In genomic region chr19:27167601-27168319, GRCm38 (mm10) we compare ENCODE assay signal across 21 mouse cellular contexts. TPM values are rescaled to one million over a fixed set of nuclear protein-coding genes. Genes with fewer than 3 reads are reported as not detected.
DNase-seq lines count a peak whose midpoint lies in the region; ATAC-seq and TF ChIP-seq lines count a peak whose summit lies in the region.
"Had no signal": no experiment of that assay in that cellular context is flagged by ENCODE, and none has a peak within 500 bp of the region (broad histone marks: within the 10 kb centered on the region; RNA-seq: fewer than 3 reads in every experiment).

No protein-coding gene starts in this region.

- no peak for TF ChIP-seq CTCF in Patski (IDR thresholded peaks at IDR 0.05)

- CTCF ChIA-PET in Patski (lab: Charles Lee), result interaction anchor here (1.0 kb wide), 1 partner anchor 13 kb away, joined by 3 read pairs; no protein-coding TSS in a partner anchor

- H3K9me3 ChIP-seq in limb, embryonic 14.5 days (ENCODE audit: control insufficient read depth, low read length), result no peaks in the 10 kb centered on the region
- H3K9me3 ChIP-seq in limb, embryonic 10.5 days (replicated peaks), result no peaks in the 10 kb centered on the region
- H3K9me3 ChIP-seq: forebrain, embryonic 15.5 days; hindbrain, embryonic 15.5 days; liver, embryonic 12.5 days; stomach, embryonic 15.5 days had no signal

- intact Hi-C loops in heart, postnatal 10 days (cut with DNase I), result no loop called here

- WGBS in limb, embryonic 14.5 days, result 49% methylated on average over 5 of the region's 5 CpGs
- 79% methylated on average over 5 of the region's 5 CpGs for WGBS in limb, embryonic 10.5 days

- no peaks in the 10 kb centered on the region for H3K27me3 ChIP-seq in limb, embryonic 14.5 days (ENCODE audit: control insufficient read depth, insufficient read depth, low read length)
- no peaks in the 10 kb centered on the region for H3K27me3 ChIP-seq in limb, embryonic 10.5 days (ENCODE audit: low read depth, poor library complexity, severe bottlenecking)
- H3K27me3 ChIP-seq in Patski, result no peaks in the 10 kb centered on the region
- H3K27me3 ChIP-seq: forebrain, embryonic 15.5 days; hindbrain, embryonic 15.5 days; liver, embryonic 12.5 days; stomach, embryonic 15.5 days had no signal

- ATAC-seq in limb, embryonic 14.5 days (ENCODE audit: low FRiP score, low read depth), result no peak
- ATAC-seq in Patski, result peak; percentile 94
- ATAC-seq: CD4-positive, CD25-positive, alpha-beta regulatory T cell, adult 4 months; forebrain, embryonic 15.5 days; intestine, embryonic 16.5 days; liver, embryonic 12.5 days; midbrain, embryonic 16.5 days had no signal

- POLR2A ChIA-PET in Patski (lab: Charles Lee), result no interaction called here

- in situ Hi-C loops in Patski (cut with MboI; ENCODE audit: low pct_unique_long_range_greater_than_20kb), result no loop called here

- H3K9ac ChIP-seq in limb, embryonic 14.5 days (ENCODE audit: low read depth, low read length, severe bottlenecking), result no peak overlapping the region
- H3K9ac ChIP-seq: forebrain, embryonic 15.5 days; hindbrain, embryonic 15.5 days; liver, embryonic 12.5 days; stomach, embryonic 15.5 days had no signal

- no peak for TF ChIP-seq POLR2A in limb, embryonic 14.5 days (IDR thresholded peaks at IDR 0.05; ENCODE audit: borderline replicate concordance, extremely low read depth, insufficient read depth, insufficient read length)

- no peak overlapping the region for H3K4me2 ChIP-seq in limb, embryonic 14.5 days (replicated peaks; ENCODE audit: low read depth, low read length, severe bottlenecking)
- H3K4me2 ChIP-seq: forebrain, embryonic 15.5 days; hindbrain, embryonic 15.5 days; liver, embryonic 12.5 days; stomach, embryonic 15.5 days had no signal

- H3K27ac ChIP-seq in limb, embryonic 14.5 days (replicated peaks; ENCODE audit: low read depth, low read length), result no peak overlapping the region
- no peak overlapping the region for H3K27ac ChIP-seq in limb, embryonic 10.5 days
- H3K27ac ChIP-seq: forebrain, embryonic 15.5 days; heart, adult 2 months; hindbrain, embryonic 15.5 days; liver, embryonic 12.5 days; stomach, embryonic 15.5 days had no signal

- no peak overlapping the region for H3K4me3 ChIP-seq in limb, embryonic 14.5 days (replicated peaks; ENCODE audit: low read length)
- no peak overlapping the region for H3K4me3 ChIP-seq in limb, embryonic 10.5 days
- H3K4me3 ChIP-seq: forebrain, embryonic 15.5 days; heart, adult 2 months; hindbrain, embryonic 15.5 days; liver, embryonic 12.5 days; stomach, embryonic 15.5 days had no signal

- H3K4me1 ChIP-seq in limb, embryonic 14.5 days (ENCODE audit: control insufficient read depth, insufficient read depth, low read length), result no peaks in the 10 kb centered on the region
- H3K4me1 ChIP-seq in limb, embryonic 10.5 days, result peaks cover 4% of the 10 kb centered on the region; the same call in 1 of the 2 replicates
- H3K4me1 ChIP-seq: forebrain, embryonic 15.5 days; hindbrain, embryonic 15.5 days; liver, embryonic 12.5 days; stomach, embryonic 15.5 days had no signal

- DNase-seq in heart, adult 11 months, result peak; percentile 73
- no peak for DNase-seq in heart, postnatal 10 days
- DNase-seq in limb, embryonic 14.5 days (ENCODE audit: low spot score), result peak; percentile 9
- DNase-seq in limb, embryonic 10.5 days (ENCODE audit: low spot score), result no peak
- DNase-seq in Patski (ENCODE audit: low read depth, low spot score), result peak; percentile 94
- DNase-seq in cerebellum, adult 9-10 months, result no peak
- no peak for DNase-seq in cerebellum, adult 11-12 months
- DNase-seq: cerebellum, postnatal 14 days; embryo, embryonic 11 days; heart, adult 2 months; heart, postnatal 4 days; lung, adult 2 months; lung, postnatal 36 days; right cerebral cortex, postnatal 25 days had no signal

- no peaks in the 10 kb centered on the region for H3K36me3 ChIP-seq in limb, embryonic 14.5 days (ENCODE audit: control insufficient read depth, insufficient read depth, low read length)
- no peaks in the 10 kb centered on the region for H3K36me3 ChIP-seq in limb, embryonic 10.5 days
- H3K36me3 ChIP-seq: forebrain, embryonic 15.5 days; hindbrain, embryonic 15.5 days; liver, embryonic 12.5 days; stomach, embryonic 15.5 days had no signal

RNA-seq across cellular contexts. Expression of gene Vldlr, which starts 48.5 kb away (rescaled TPM):
- total RNA-seq in heart, postnatal 10 days (2021), result 100 to 1,000 TPM; 160 to 178 TPM
- polyA plus RNA-seq in limb, embryonic 14.5 days (2012; rRNA removed), result 12.0 and 12.9 TPM in 2 replicates
- 11.7 and 12.4 TPM in 2 replicates for polyA plus RNA-seq in limb, embryonic 14.5 days (2014; fragmentation: Nextera tagmentation; extraction: Ambion mirVana)
- 1.3 and 1.9 TPM in 2 replicates for polyA plus RNA-seq in limb, embryonic 10.5 days (2016; fragmentation: Nextera tagmentation; extraction: Ambion mirVana)
- polyA plus RNA-seq in Patski (2021), result 126 TPM
- polyA plus RNA-seq: CD4-positive, CD25-positive, alpha-beta regulatory T cell, adult 4 months had no signal

Comparison
In these comparisons a context has a peak if more than half of its experiments do, and no peak if none do; other contexts are left out.
1. DNase-seq: peak in heart, adult 11 months (single experiment), limb, embryonic 14.5 days (single experiment) and Patski (single experiment); none in heart, postnatal 10 days (0 of 2), limb, embryonic 10.5 days (single experiment), cerebellum, adult 9-10 months (single experiment) and cerebellum, adult 11-12 months (single experiment).